Mouse (Mus musculus) MEL (cell line): ENCODE measurements around the gene Ccdc157. TPM values are rescaled to one million over a fixed set of nuclear protein-coding genes. Genes with fewer than 3 reads are reported as not detected.

ENCODE experiments used
- DNase-seq: peaks from one replicate; pipeline ENCODE4 v3.0.0; 2011; ENCODE audit warnings: low read depth, low spot score
- H3K27ac ChIP-seq: 2 replicates; pipeline ENCODE4 v1.5.1; 2012; ENCODE audit warnings: low read depth, mild to moderate bottlenecking, control low read depth, low read length, moderate library complexity; ENCODE audit not compliant: control insufficient read depth
- H3K27me3 ChIP-seq, 2 experiments: fragments of 150-350 bp in 1 of 2; sonication (generic) in 1 of 2; 2 replicates each; pipeline ENCODE4 v1.6.1; 2012; ENCODE audit warnings: low read length in 2 of 2, mild to moderate bottlenecking in 2 of 2, improper control_type of control experiment in 1 of 2, moderate library complexity in 1 of 2; ENCODE audit not compliant: insufficient read depth in 2 of 2, control insufficient read depth in 1 of 2
- H3K36me3 ChIP-seq, 2 experiments: 2 replicates each; pipeline ENCODE4 v1.6.1; 2012 to 2014; ENCODE audit warnings: low read length in 2 of 2, improper control_type of control experiment in 1 of 2, inconsistent platforms in 1 of 2, mild to moderate bottlenecking in 1 of 2; ENCODE audit not compliant: insufficient read depth in 2 of 2, control insufficient read depth in 1 of 2
- H3K4me1 ChIP-seq, 2 experiments: fragments of 150-350 bp in 1 of 2; sonication (generic) in 1 of 2; 2 replicates each; pipeline ENCODE4 v1.6.1; 2012; ENCODE audit warnings: low read length in 2 of 2, improper control_type of control experiment in 1 of 2, mild to moderate bottlenecking in 1 of 2; ENCODE audit not compliant: insufficient read depth in 2 of 2, control insufficient read depth in 1 of 2
- H3K4me3 ChIP-seq, 2 experiments: fragments of 150-350 bp in 1 of 2; sonication (generic) in 1 of 2; 2 replicates each; pipeline ENCODE4 v1.5.1; 2012; ENCODE audit warnings: low read depth in 2 of 2, low read length in 2 of 2, mild to moderate bottlenecking in 2 of 2, moderate library complexity in 2 of 2, control low read depth in 1 of 2, improper control_type of control experiment in 1 of 2; ENCODE audit not compliant: control insufficient read depth in 1 of 2, insufficient read depth in 1 of 2
- H3K79me2 ChIP-seq: 2 replicates; pipeline ENCODE4 v1.6.1; 2012; ENCODE audit warnings: mild to moderate bottlenecking, low read length, moderate library complexity; ENCODE audit not compliant: control insufficient read depth, poor library complexity, insufficient read depth
- H3K9ac ChIP-seq: 2 replicates; pipeline ENCODE4 v1.6.1; 2012; ENCODE audit warnings: low read depth, mild to moderate bottlenecking, control low read depth, low read length, moderate library complexity; ENCODE audit not compliant: control insufficient read depth, poor library complexity, severe bottlenecking
- H3K9me3 ChIP-seq: fragments of 150-350 bp; sonication (generic); replicated peaks from 2 replicates; pipeline ENCODE4 v1.6.1; 2012; ENCODE audit warnings: mild to moderate bottlenecking, low read length, improper control_type of control experiment, moderate library complexity; ENCODE audit not compliant: insufficient read depth
- BHLHE40 ChIP-seq: IDR thresholded peaks from 2 replicates; pipeline ENCODE4 v1.6.1; 2012; ENCODE audit warnings: low read depth, mild to moderate bottlenecking, inconsistent platforms, low read length, improper control_type of control experiment, borderline replicate concordance
- CHD1 ChIP-seq: IDR thresholded peaks from 2 replicates; pipeline ENCODE4 v1.6.1; 2012; ENCODE audit warnings: low read depth, mild to moderate bottlenecking, inconsistent platforms, low read length, improper control_type of control experiment
- CHD2 ChIP-seq: IDR thresholded peaks from 2 replicates; pipeline ENCODE4 v1.6.1; 2011; ENCODE audit warnings: low read length, improper control_type of control experiment
- CTCF ChIP-seq, 3 experiments: IDR thresholded peaks in 2 of 3; conservative IDR thresholded peaks in 1 of 3; 2 replicates each; pipeline ENCODE4 v1.5.1; 2011 to 2012; ENCODE audit warnings: low read length in 3 of 3, low read depth in 2 of 3, mild to moderate bottlenecking in 2 of 3, improper control_type of control experiment in 1 of 3, inconsistent platforms in 1 of 3, mixed read lengths in 1 of 3, moderate library complexity in 1 of 3; ENCODE audit not compliant: control insufficient read depth in 1 of 3, insufficient read depth in 1 of 3, poor library complexity in 1 of 3, severe bottlenecking in 1 of 3
- E2F4 ChIP-seq: IDR thresholded peaks from 2 replicates; pipeline ENCODE4 v1.6.1; 2011; ENCODE audit warnings: low read depth, low read length, improper control_type of control experiment, borderline replicate concordance
- ELF1 ChIP-seq: IDR thresholded peaks from 2 replicates; pipeline ENCODE4 v1.6.1; 2014; ENCODE audit warnings: low read depth, mild to moderate bottlenecking, inconsistent platforms, low read length, improper control_type of control experiment, moderate library complexity
- EP300 ChIP-seq, 2 experiments: IDR thresholded peaks; 2 replicates each; pipeline ENCODE4 v1.6.1; 2011; ENCODE audit warnings: improper control_type of control experiment in 2 of 2, low read length in 2 of 2, low read depth in 1 of 2, mild to moderate bottlenecking in 1 of 2
- ETS1 ChIP-seq: IDR thresholded peaks from 2 replicates; pipeline ENCODE4 v1.6.1; 2012; ENCODE audit warnings: low read depth, mild to moderate bottlenecking, inconsistent platforms, low read length, improper control_type of control experiment, moderate library complexity
- GABPA ChIP-seq: IDR thresholded peaks from 2 replicates; pipeline ENCODE4 v1.6.1; 2012; ENCODE audit warnings: low read depth, mild to moderate bottlenecking, inconsistent platforms, low read length, improper control_type of control experiment, moderate library complexity
- GATA1 ChIP-seq: IDR thresholded peaks from 2 replicates; pipeline ENCODE4 v1.6.1; 2011; ENCODE audit warnings: low read depth, low read length, improper control_type of control experiment
- HCFC1 ChIP-seq: IDR thresholded peaks from 2 replicates; pipeline ENCODE4 v1.6.1; 2012; ENCODE audit warnings: low read depth, mild to moderate bottlenecking, inconsistent platforms, low read length, improper control_type of control experiment, moderate library complexity
- KAT2A ChIP-seq: conservative IDR thresholded peaks from 2 replicates; pipeline ENCODE4 v1.6.1; 2012; ENCODE audit warnings: low read depth, low read length, improper control_type of control experiment, inconsistent platforms
- MAX ChIP-seq: IDR thresholded peaks from 2 replicates; pipeline ENCODE4 v1.6.1; 2011; ENCODE audit warnings: low read length, improper control_type of control experiment
- MAZ ChIP-seq: IDR thresholded peaks from 2 replicates; pipeline ENCODE4 v1.6.1; 2012; ENCODE audit warnings: low read depth, mild to moderate bottlenecking, inconsistent platforms, low read length, improper control_type of control experiment
- MEF2A ChIP-seq: IDR thresholded peaks from 2 replicates; pipeline ENCODE4 v1.6.1; 2014; ENCODE audit warnings: low read depth, mild to moderate bottlenecking, inconsistent platforms, low read length, improper control_type of control experiment; ENCODE audit not compliant: poor library complexity, insufficient replicate concordance, severe bottlenecking; ENCODE audit errors: extremely low read depth
- MXI1 ChIP-seq: IDR thresholded peaks from 2 replicates; pipeline ENCODE4 v1.6.1; 2011; ENCODE audit warnings: mild to moderate bottlenecking, low read depth, low read length, improper control_type of control experiment
- MYB ChIP-seq: IDR thresholded peaks from 2 replicates; pipeline ENCODE4 v1.6.1; 2011; ENCODE audit warnings: mild to moderate bottlenecking, low read depth, low read length, improper control_type of control experiment
- MYC ChIP-seq: IDR thresholded peaks from 2 replicates; pipeline ENCODE4 v1.6.1; 2011; ENCODE audit warnings: low read depth, mild to moderate bottlenecking, low read length, improper control_type of control experiment, moderate library complexity
- NELFE ChIP-seq: IDR thresholded peaks from 2 replicates; pipeline ENCODE4 v1.6.1; 2011; ENCODE audit warnings: low read depth, low read length, improper control_type of control experiment
- POLR2A ChIP-seq, 2 experiments: IDR thresholded peaks; 2 replicates each; pipeline ENCODE4 v1.6.1; 2011 to 2012; ENCODE audit warnings: low read length in 2 of 2, mild to moderate bottlenecking in 2 of 2, control low read depth in 1 of 2, improper control_type of control experiment in 1 of 2, low read depth in 1 of 2, moderate library complexity in 1 of 2; ENCODE audit not compliant: control insufficient read depth in 1 of 2, insufficient read depth in 1 of 2, poor library complexity in 1 of 2
- POLR2AphosphoS2 ChIP-seq: IDR thresholded peaks from 2 replicates; pipeline ENCODE4 v1.6.1; 2011; ENCODE audit warnings: low read length, improper control_type of control experiment
- POLR2AphosphoS5 ChIP-seq: IDR thresholded peaks from 2 replicates; pipeline ENCODE4 v1.6.1; 2012; ENCODE audit warnings: low read depth, borderline replicate concordance, mild to moderate bottlenecking, inconsistent platforms, low read length, moderate library complexity, mixed read lengths
- RCOR1 ChIP-seq: IDR thresholded peaks from 2 replicates; pipeline ENCODE4 v1.6.1; 2012; ENCODE audit warnings: low read depth, mild to moderate bottlenecking, inconsistent platforms, low read length, improper control_type of control experiment
- SIN3A ChIP-seq: IDR thresholded peaks from 2 replicates; pipeline ENCODE4 v1.6.1; 2012; ENCODE audit warnings: low read length, improper control_type of control experiment, inconsistent platforms
- SMC3 ChIP-seq: IDR thresholded peaks from 2 replicates; pipeline ENCODE4 v1.6.1; 2011; ENCODE audit warnings: low read depth, low read length, improper control_type of control experiment
- TAL1 ChIP-seq: IDR thresholded peaks from 2 replicates; pipeline ENCODE4 v1.6.1; 2012; ENCODE audit warnings: mild to moderate bottlenecking, inconsistent platforms, low read length, moderate library complexity, mixed read lengths
- TBP ChIP-seq: IDR thresholded peaks from 2 replicates; pipeline ENCODE4 v1.8.0; 2011; ENCODE audit warnings: low read depth, low read length, improper control_type of control experiment
- TCF12 ChIP-seq: IDR thresholded peaks from 2 replicates; pipeline ENCODE4 v1.6.1; 2014; ENCODE audit warnings: low read depth, mild to moderate bottlenecking, inconsistent platforms, low read length, improper control_type of control experiment, moderate library complexity
- USF1 ChIP-seq: IDR thresholded peaks from 2 replicates; pipeline ENCODE4 v1.6.1; 2014; ENCODE audit warnings: low read depth, mild to moderate bottlenecking, inconsistent platforms, low read length, improper control_type of control experiment, moderate library complexity
- ZC3H11A ChIP-seq: IDR thresholded peaks from 2 replicates; pipeline ENCODE4 v1.6.1; 2012; ENCODE audit warnings: low read depth, mild to moderate bottlenecking, inconsistent platforms, low read length, improper control_type of control experiment
- ZMIZ1 ChIP-seq: IDR thresholded peaks from 2 replicates; pipeline ENCODE4 v1.6.1; 2012; ENCODE audit warnings: low read depth, mild to moderate bottlenecking, inconsistent platforms, low read length, improper control_type of control experiment, moderate library complexity
- polyA plus RNA-seq, 2 experiments: library from polyadenylated mRNA; stranded (reverse) in 1 of 2; unstranded in 1 of 2; fragments of >175 nt in 1 of 2; fragments of >200 nt in 1 of 2; gene quantifications; 2 replicates each; pipeline versions ENCODE4 v1.2.1 to v1.2.4; 2012; ENCODE audit warnings: low replicate concordance in 2 of 2, low read depth in 1 of 2; ENCODE audit not compliant: insufficient read length in 2 of 2, insufficient read depth in 1 of 2, missing spikeins in 1 of 2
- total RNA-seq: library from RNA; depleted of rRNA; stranded (reverse); fragments of 300-350 nt; gene quantifications from 2 replicates; pipeline ENCODE4 v1.2.3, GENCODE M21; 2012

Ccdc157 gene
- total and polyA plus RNA-seq, 3 experiments: 2.0 to 2.9 TPM; not detected in 1

GRCm38 (mm10) chr11:4155641-4156040 lies 4.5 kb downstream of the Ccdc157 start:
- H3K36me3 ChIP-seq: peaks cover 0 to 21% of the 10 kb centered on the region in 2 experiments; a peak in 2 of 4 replicates
- H3K4me1 ChIP-seq: peaks cover 15 to 17% of the 10 kb centered on the region in 2 experiments
- H3K79me2 ChIP-seq: peaks cover 4% of the 10 kb centered on the region
- no peaks in the 10 kb centered on the region for H3K27me3 ChIP-seq
- H3K27ac ChIP-seq: no peak overlapping the region
- peak; percentile 74 for TF ChIP-seq MAX
- peak; percentile 95 for TF ChIP-seq MXI1
- peak; percentile 70 for TF ChIP-seq TAL1
- no peak for TF ChIP-seq MYB
- TF ChIP-seq RCOR1: peak; percentile 42; the same call in 1 of the 2 replicates
- TF ChIP-seq TCF12: peak; percentile 87
- TF ChIP-seq SMC3: no peak
- TF ChIP-seq EP300 (IDR thresholded peaks at IDR 0.05; ENCODE audit: low read depth in 1 of 2, low read length in 2 of 2): peak; percentile 75 to 89
- peak; percentile 93 for TF ChIP-seq SIN3A
- peak; percentile 54; the same call in 1 of the 2 replicates for TF ChIP-seq HCFC1
- TF ChIP-seq GATA1: peak; percentile 90
- no peak for TF ChIP-seq NELFE
- TF ChIP-seq ETS1: peak; percentile 82
- TF ChIP-seq BHLHE40: no peak
- TF ChIP-seq CHD1: no peak
- peak; percentile 85 for TF ChIP-seq MYC
- 0 out of 2 replicates have a peak, but pooled peaks have one; percentile 71 for TF ChIP-seq ZMIZ1
- TF ChIP-seq TBP: peak; percentile 57; the same call in 1 of the 2 replicates
- no peak overlapping the region for H3K4me3 ChIP-seq
- no peak overlapping the region for H3K9ac ChIP-seq
- DNase-seq: peak; percentile 80
- H3K9me3 ChIP-seq: no peaks in the 10 kb centered on the region

GRCm38 (mm10) chr11:4153694-4154093 lies 6.4 kb downstream of the Ccdc157 start:
- Histone ChIP-seq H3K27ac (no peak overlapping the region), H3K9ac (no peak overlapping the region), H3K36me3 (peaks cover 0 to 19% of the 10 kb centered on the region in 2 experiments; a peak in 2 of 4 replicates), H3K27me3 (no peaks in the 10 kb centered on the region), H3K4me1 (peaks cover 9 to 11% of the 10 kb centered on the region in 2 experiments), H3K4me3 (no peak overlapping the region), H3K79me2 (no peaks in the 10 kb centered on the region), H3K9me3 (no peaks in the 10 kb centered on the region)
- DNase-seq: peak; percentile 48
- no peak for TF ChIP-seq GABPA
- TF ChIP-seq CTCF (IDR thresholded peaks at IDR 0.05 in 2 of 3, conservative IDR thresholded peaks at IDR 0.05 in 1 of 3; ENCODE audit: control insufficient read depth in 1 of 3, insufficient read depth in 1 of 3, low read depth in 2 of 3, low read length in 3 of 3, poor library complexity in 1 of 3, severe bottlenecking in 1 of 3): no peak
- no peak for TF ChIP-seq MAZ
- no peak for TF ChIP-seq POLR2A (IDR thresholded peaks at IDR 0.05; ENCODE audit: control insufficient read depth in 1 of 2, insufficient read depth in 1 of 2, low read depth in 1 of 2, low read length in 2 of 2, poor library complexity in 1 of 2)
- TF ChIP-seq SMC3: no peak
- no peak for TF ChIP-seq NELFE
- TF ChIP-seq MYC: peak; percentile 30; the same call in 1 of the 2 replicates
- TF ChIP-seq ELF1: 0 out of 2 replicates have a peak, but pooled peaks have one; percentile 20
- no peak for TF ChIP-seq POLR2AphosphoS5
- TF ChIP-seq USF1: no peak
- TF ChIP-seq TBP: no peak
- peak; percentile 50; the same call in 1 of the 2 replicates for TF ChIP-seq BHLHE40
- TF ChIP-seq EP300 (IDR thresholded peaks at IDR 0.05; ENCODE audit: low read depth in 1 of 2, low read length in 2 of 2): peak; percentile 64 to 70
- peak; percentile 85 for TF ChIP-seq ETS1
- TF ChIP-seq TAL1: no peak
- TF ChIP-seq MEF2A: peak; percentile 92; the same call in 1 of the 2 replicates
- no peak for TF ChIP-seq ZMIZ1
- TF ChIP-seq CHD2: no peak
- TF ChIP-seq ZC3H11A: peak; percentile 6; the same call in 1 of the 2 replicates
- TF ChIP-seq POLR2AphosphoS2: no peak
- no peak for TF ChIP-seq KAT2A
- TF ChIP-seq E2F4: no peak
- TF ChIP-seq CHD1: no peak
